Mouse (Mus musculus) thymus, adult 2 months (tissue): Measurements from ENCODE around the gene N4bp2l1.

Source experiments
- CTCF ChIP-seq: fragments of 200-500 bp; IDR thresholded peaks from 2 replicates; pipeline ENCODE4 v1.5.1; 2012; ENCODE audit warnings: mild to moderate bottlenecking, control low read depth, low read length, moderate library complexity, borderline replicate concordance; ENCODE audit not compliant: control insufficient read depth, poor library complexity, insufficient read depth; ENCODE audit errors: extremely low read depth
- POLR2A ChIP-seq: fragments of 200-500 bp; IDR thresholded peaks from 2 replicates; pipeline ENCODE4 v1.6.1; 2012; ENCODE audit warnings: mild to moderate bottlenecking, low read length, control low read depth, moderate library complexity; ENCODE audit not compliant: control insufficient read depth, poor library complexity, insufficient read depth; ENCODE audit errors: extremely low read depth

DNA sequence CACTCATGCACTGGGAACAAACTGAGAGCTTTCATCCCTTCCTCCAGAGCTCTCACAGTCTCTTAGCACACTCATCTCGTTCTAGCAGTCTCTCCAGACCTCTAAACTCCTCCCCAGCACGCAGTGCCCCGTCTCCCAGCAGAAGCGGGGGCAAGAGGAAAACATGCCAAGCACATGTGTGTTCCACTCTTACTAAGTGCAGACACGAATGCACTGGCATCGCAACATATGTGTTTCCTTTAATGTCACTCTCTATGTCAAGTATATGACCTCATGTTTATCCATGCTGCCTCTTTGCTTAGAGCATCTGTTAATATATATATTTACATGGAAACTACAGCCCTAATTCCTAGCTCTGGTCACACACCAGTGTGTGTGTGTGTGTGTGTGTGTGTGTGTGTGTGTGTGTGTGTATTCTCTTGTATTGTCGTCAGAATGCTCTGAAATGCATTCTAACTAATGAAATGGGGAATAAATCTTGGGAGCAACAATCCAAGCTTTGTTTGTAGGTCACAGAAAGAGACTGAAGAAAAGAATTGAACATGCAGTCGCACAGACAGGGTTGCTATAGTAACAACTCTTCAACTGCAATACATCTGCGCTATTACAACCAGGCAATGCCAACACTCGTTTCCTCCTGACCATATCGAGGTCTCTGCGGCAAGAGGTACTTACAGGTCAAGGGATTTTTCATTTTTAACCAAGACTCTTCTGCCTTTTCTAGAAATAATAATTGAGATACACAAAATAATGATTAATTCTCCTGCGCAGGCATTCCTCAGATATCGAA lies 4.6 kb upstream of the N4bp2l1 start:
- TF ChIP-seq POLR2A (no peak), CTCF (no peak)
